Mouse (Mus musculus): ENCODE measurements around the gene Hrct1. TPM values are rescaled to one million over a fixed set of nuclear protein-coding genes. Genes with fewer than 3 reads are reported as not detected.
A peak's percentile ranks its signal among the peaks of the same experiment; 100 is the strongest.

Hrct1 gene
- not detected for polyA plus RNA-seq (2017; shearing (Covaris generic))

GRCm38 (mm10) chr4:43726995-43727394 lies at the start of gene Hrct1:
Gene Hrct1 (plus strand): TSS chr4:43727188.
- ATAC-seq, result no peak

GRCm38 (mm10) chr4:43678541-43678940 lies 48.4 kb upstream of the Hrct1 start:
- no peak for ATAC-seq

DNA sequence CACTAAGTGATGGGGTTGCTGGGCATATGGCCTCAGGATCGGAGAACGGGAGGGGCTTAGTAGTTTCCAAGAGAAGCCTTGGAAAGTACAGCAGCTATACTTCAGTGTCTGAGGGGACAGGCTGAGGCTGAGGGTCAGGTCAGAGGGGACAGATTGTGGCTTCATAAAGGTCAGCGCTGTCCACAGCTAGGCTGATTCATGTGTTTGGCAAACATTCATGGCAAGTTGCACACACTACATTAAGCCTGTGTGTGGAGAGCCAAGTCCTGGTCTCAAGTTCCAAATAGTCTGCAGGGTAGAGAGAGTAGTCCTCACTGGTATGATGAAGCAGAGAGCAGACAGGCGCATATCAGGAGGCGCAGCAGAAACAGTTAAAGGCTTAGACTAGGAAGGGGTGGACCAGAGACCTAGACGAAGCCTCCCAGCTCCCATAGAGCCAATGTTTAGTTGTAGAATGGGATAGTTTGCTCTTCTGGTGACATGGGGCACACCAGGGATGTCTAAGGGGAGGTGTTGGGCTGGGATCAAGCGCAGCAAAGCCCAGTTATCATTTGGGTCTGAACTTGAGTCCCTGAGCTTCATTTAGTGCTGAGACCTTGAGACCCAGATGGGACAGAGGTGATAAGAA lies 47.5 kb upstream of the Hrct1 start:
- ATAC-seq, result no peak

DNA sequence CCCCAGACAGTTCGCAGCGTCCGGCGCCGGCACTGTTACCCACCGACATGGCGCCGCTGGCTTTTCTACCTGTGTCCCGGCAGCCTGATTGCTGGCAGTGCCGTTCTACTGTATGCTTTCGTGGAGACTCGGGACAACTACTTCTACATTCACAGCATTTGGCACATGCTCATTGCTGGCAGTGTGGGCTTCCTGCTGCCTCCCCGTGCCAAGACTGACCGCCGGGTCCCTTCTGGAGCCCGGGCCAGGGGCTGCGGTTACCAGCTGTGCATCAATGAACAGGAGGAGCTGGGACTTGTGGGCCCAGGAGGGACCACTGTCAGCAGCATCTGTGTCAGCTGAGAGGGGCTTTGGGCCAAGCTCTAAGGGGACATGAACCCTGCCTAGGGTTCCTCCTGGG lies 37.0 kb upstream of the Hrct1 start:
- ATAC-seq, result no peak

- no peak for ATAC-seq
These were observed 36.0 kb upstream of the Hrct1 start for GRCm38 (mm10) chr4:43691026-43691425.

- no peak for ATAC-seq
These were observed 33.2 kb upstream of the Hrct1 start for GRCm38 (mm10) chr4:43693806-43694241.

DNA sequence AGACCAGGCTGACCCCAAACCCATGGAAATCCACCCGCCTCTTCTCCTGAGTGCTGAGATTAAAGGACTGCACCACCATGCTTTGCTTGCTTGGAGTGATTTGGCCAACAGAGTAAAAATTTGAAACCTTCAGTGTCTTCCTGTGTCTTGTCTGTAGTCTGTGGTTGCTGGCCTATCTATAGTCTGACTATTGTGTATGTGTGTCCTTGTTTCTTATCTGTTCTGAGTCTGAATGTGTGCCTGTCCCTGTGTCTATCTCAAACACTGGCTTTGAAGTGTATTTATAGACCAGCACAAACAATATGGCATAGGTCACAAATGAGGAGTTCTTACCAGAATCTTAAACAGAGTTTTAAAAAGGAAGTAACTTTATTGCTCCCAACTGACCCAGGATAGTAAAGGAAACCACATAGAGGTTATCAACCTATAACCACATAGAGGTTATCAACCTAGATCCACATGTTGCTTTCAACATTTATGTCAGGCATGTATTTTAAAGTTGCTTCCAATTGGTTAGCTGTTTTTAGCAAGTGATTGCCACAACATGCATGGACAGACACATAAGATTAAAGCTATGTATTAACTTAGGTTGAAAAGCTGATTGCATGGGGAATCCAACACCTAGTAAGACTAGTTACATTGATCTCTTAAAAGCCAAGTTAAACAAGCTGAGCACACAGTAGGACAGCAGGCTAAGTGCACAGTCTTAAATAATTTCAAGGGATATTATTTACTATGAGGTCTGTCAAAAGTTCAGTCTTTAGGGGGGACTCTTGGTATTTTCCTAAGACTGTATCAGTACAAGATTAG lies 32.3 kb upstream of the Hrct1 start:
- ATAC-seq, result no peak

GRCm38 (mm10) chr4:43695249-43695671 lies 31.7 kb upstream of the Hrct1 start:
- ATAC-seq, result no peak

DNA sequence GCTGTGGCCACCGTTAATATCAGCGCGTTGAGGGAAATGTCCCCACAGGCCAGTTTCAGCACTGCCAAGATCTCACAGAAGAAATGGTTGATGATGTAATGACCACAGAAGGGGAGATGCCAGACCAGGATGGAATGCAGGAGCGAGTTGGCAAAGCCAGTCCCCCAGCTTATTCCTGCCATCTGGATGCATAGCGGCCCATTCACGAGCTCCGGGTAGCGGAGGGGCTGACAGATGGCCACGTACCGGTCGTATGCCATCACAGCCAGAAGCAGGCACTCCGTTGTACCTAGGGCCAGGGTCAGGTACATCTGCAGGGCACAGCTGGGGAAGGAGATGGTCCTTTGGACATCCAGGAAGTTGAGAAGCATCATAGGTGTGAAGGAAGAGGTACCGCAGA lies 30.4 kb upstream of the Hrct1 start:
- no peak for ATAC-seq

DNA sequence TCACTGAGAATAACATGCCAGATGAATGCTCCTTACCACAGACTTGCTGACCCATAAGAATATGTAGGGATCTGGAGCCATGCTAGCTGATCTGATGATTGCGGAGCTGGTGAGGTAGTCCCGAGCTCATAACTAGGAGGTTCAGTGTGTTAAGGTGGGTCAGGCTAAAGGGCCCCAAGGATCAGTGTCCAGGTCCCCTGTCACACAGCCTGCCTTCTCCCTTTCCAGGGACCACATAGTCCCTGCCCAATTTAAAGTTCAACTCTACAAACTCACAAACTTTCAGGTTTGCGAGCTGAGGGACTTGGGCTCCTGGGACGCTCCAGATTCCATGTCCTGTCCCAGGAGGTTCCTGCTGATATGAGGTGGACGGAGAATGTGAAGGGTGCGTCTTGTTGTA lies 26.3 kb upstream of the Hrct1 start, which contains the start of gene Olfr70:
Gene Olfr70 (minus strand): TSS at position 101 of the 400 bp plus-strand sequence.
- ATAC-seq, result no peak

DNA sequence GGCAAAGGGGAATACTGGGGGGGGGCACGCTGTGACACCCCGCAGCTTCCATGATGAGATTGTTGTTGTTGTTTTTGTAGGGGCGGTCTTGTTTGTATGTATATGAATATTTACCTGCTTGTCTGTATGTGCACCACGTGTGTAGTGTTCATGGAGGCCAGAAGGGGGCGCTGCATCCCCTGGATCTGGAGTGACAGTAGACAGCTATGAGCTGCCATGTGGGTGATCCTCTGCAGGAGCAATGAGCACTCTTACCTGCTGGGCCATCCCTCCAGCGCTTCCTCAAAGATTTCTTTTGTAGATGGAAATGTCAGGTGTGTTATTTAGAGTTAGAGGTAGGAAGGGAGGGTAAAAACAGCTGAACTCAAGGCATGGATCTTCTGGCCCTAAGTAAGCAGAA lies 23.5 kb upstream of the Hrct1 start:
- ATAC-seq, result no peak

GRCm38 (mm10) chr4:43703851-43704250 lies 23.1 kb upstream of the Hrct1 start:
- ATAC-seq, result no peak

- no peak for ATAC-seq
These were observed 21.0 kb upstream of the Hrct1 start for GRCm38 (mm10) chr4:43705991-43706390.

- no peak for ATAC-seq
These were observed 17.1 kb upstream of the Hrct1 start, which contains the start of gene Olfr71 for GRCm38 (mm10) chr4:43709869-43710268. Gene Olfr71 (minus strand): TSS chr4:43710255.

DNA sequence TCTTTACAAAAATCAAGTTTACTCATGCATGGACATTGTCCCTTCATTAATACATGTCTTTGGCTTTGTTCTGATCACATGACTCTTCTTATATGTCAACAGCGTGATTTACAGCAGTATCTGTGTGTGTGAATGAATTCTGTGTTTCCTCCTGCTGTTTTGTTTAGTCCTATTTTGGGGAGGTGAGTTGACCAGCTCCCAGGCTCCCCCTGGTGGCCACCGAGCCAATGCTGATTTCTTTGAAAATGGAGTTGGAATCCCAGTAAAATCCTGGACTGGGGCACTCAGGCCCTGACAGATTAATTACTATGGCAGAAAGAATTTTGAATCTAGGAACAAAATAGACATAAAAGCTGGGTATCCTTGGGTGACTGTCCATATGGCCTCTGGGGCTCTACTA lies 15.2 kb upstream of the Hrct1 start:
- ATAC-seq, result peak; percentile 51

DNA sequence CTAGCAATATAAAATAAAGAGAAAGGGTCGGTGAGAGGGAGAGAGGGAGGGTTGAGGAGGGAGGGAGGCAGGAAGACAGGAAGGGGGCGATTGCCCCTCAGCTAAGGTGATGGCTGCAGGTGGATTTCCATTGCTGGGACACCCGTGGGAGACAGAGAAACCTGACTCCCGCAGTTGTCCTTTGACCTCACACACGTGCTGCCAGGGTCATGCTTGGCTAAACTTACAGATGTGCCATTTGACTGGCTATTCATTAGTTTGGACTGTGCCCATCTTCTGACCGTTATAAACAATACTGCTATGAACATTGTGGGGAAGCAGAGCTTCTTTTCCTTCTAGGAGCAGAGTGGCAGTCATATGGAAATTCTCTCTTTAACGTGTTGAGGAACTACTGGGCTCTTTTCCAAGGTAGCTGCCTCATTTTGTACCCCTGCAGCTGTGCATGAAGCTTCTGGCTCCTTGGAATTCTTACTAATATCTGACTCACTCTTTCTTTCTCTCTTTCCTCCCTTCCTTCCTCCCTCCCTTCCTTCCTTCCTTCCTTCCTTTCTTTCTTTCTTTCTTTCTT lies 13.3 kb upstream of the Hrct1 start:
- ATAC-seq, result no peak

- ATAC-seq, result no peak
These were observed 6.3 kb upstream of the Hrct1 start for GRCm38 (mm10) chr4:43720491-43721228.

DNA sequence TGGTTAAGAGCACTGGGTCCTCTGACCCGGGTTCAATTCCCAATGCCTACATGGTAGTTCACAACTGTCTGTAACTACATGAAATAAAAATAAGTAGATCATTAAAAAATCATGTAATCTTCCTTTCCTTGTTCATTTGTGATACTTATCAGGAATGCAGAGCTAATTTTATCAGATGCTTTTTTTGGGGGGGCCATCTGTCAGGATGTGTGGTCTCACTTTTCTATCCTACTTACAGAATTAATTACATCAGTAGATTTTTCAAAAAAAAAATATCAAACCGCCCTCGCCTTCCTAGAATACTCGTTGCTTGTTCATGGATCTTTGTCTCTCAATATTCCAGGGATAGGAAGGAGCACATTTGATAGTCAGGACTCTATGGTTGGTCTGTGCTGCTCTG lies 4.8 kb upstream of the Hrct1 start:
- no peak for ATAC-seq

DNA sequence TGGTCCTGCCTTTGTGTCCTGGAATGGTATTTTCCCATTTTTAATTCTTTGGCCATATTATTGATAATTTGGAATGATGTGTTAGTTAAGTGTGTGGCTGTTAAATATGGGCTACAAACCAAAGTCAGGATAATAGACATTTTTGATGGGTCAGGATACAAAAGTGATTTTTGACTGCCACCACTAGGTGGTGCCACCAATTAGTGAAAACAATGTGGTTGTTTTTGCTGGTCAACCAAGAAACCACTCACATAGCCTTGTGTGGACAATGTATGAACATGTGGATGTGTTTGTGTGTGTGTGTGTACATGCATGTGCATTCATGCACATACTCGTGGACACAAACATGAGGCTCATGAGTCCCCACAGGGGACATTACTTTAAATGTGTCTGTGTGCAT lies 2.2 kb upstream of the Hrct1 start:
- no peak for ATAC-seq

GRCm38 (mm10) chr4:43726228-43726993 lies 577 bp upstream of the Hrct1 start:
- no peak for ATAC-seq

DNA sequence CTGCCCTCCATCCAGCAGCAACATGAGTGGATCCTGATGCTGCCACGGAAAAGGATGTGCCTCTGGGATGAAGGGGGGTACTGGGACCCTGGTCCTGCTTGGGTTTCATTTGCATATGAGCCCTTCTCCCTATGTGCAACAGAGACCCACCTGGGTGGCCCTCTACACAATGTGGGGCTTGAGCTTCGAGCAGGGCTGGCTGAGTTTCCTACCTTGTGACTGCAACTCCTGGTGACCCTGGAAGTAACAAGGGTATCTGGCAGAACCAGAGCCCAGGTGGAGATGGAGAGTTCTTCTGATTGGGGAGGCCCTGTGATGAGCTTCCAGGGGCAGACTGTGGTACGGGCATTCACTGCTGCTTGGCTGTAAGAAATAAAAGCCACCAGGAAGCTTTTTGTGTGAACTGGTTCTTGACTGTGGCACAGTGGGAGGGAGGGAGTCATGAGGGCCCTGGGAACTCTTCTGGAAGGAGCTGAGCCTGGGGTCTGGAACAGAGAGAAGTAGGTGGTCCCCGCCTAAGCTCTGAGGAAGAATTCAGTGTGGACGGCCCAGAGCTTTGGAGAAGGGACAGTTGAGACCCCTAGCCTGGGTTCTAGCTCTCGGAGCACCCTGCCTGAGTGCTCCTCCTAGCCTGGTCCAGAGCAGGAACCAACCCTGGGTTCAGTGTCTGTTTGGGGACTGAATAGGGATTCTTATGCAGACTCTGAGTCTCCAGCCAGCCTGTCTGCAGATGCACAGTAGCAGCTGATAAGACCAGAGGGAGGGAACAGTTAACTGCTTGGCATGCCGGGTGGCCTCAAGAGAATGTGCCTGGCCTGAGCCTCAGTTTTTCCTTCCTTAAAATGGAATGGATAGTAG lies 959 bp downstream of the Hrct1 start:
- ATAC-seq, result no peak
